Mouse (Mus musculus) limb, embryonic 10.5 days (tissue): ENCODE data around the gene Tspan5. TPM values are rescaled to one million over a fixed set of nuclear protein-coding genes. Genes with fewer than 3 reads are reported as not detected.

ENCODE experiments used
- DNase-seq: peaks from one replicate; pipeline ENCODE4 v3.0.0-alpha.2; 2017; ENCODE audit warnings: low spot score
- H3K27ac ChIP-seq: fragments of 300-500 bp; sonication (generic); 2 replicates; pipeline ENCODE4 v1.5.1; 2016; ENCODE audit warnings: mild to moderate bottlenecking
- H3K27me3 ChIP-seq: fragments of 300-500 bp; sonication (generic); 2 replicates; pipeline ENCODE4 v1.6.1; 2016; ENCODE audit warnings: low read depth, mild to moderate bottlenecking; ENCODE audit not compliant: poor library complexity, severe bottlenecking
- H3K36me3 ChIP-seq: fragments of 300-500 bp; sonication (generic); 2 replicates; pipeline ENCODE4 v1.6.1; 2016; ENCODE audit warnings: mild to moderate bottlenecking, moderate library complexity
- H3K4me1 ChIP-seq: fragments of 300-500 bp; sonication (generic); 2 replicates; pipeline ENCODE4 v1.6.1; 2016
- H3K4me3 ChIP-seq: fragments of 300-500 bp; sonication (generic); 2 replicates; pipeline ENCODE4 v1.5.1; 2016; ENCODE audit warnings: mild to moderate bottlenecking, moderate library complexity
- H3K9me3 ChIP-seq: fragments of 300-500 bp; sonication (generic); replicated peaks from 2 replicates; pipeline ENCODE4 v1.6.1; 2016; ENCODE audit warnings: mild to moderate bottlenecking
- WGBS: fragments of 180-500 bp; shearing (Covaris S2); methylation state at CpG from one replicate; pipeline ENCODE4 v1.1.7; 2016; 5-methylcytosine and 5-hydroxymethylcytosine counted together
- polyA plus RNA-seq: library from polyadenylated mRNA; unstranded; fragments of >200 nt; fragmentation: Nextera tagmentation; extraction: Ambion mirVana; gene quantifications from 2 replicates; pipeline ENCODE4 v1.2.1, GENCODE M21; 2016

Gene Tspan5
- polyA plus RNA-seq, 1 experiment from 2014 or later = 16.6 TPM

GRCm38 (mm10) chr3:138727571-138727970 is 14.4 kb upstream of the Tspan5 start:
- 86% methylated on average over 8 of the region's 8 CpGs for WGBS
- DNase-seq = no peak
- Histone ChIP-seq H3K36me3 (no peaks in the 10 kb centered on the region), H3K27me3 (no peaks in the 10 kb centered on the region), H3K4me1 (no peaks in the 10 kb centered on the region), H3K9me3 (no peaks in the 10 kb centered on the region), H3K4me3 (no peak overlapping the region), H3K27ac (no peak overlapping the region)

- Histone ChIP-seq H3K9me3 (no peaks in the 10 kb centered on the region), H3K27ac (no peak overlapping the region), H3K4me1 (no peaks in the 10 kb centered on the region), H3K27me3 (no peaks in the 10 kb centered on the region), H3K4me3 (no peak overlapping the region), H3K36me3 (no peaks in the 10 kb centered on the region)
- no peak for DNase-seq
- WGBS = 87% methylated on average over 3 of the region's 3 CpGs
Observed at GRCm38 (mm10) chr3:138728840-138729239, 13.2 kb upstream of the Tspan5 start.

- Histone ChIP-seq H3K9me3 (no peaks in the 10 kb centered on the region), H3K4me1 (no peaks in the 10 kb centered on the region), H3K36me3 (no peaks in the 10 kb centered on the region), H3K4me3 (no peak overlapping the region), H3K27ac (no peak overlapping the region), H3K27me3 (no peaks in the 10 kb centered on the region)
- DNase-seq = no peak
- WGBS = 73% methylated on average over 3 of the region's 3 CpGs
Observed at GRCm38 (mm10) chr3:138730812-138731211, 11.2 kb upstream of the Tspan5 start.

GRCm38 (mm10) chr3:138735760-138736159 is 6.2 kb upstream of the Tspan5 start:
- H3K4me3 ChIP-seq = no peak overlapping the region
- H3K27ac ChIP-seq = no peak overlapping the region
- no peaks in the 10 kb centered on the region for H3K9me3 ChIP-seq
- DNase-seq = no peak
- WGBS = 96% methylated on average over 5 of the region's 5 CpGs
- H3K4me1 ChIP-seq = no peaks in the 10 kb centered on the region
- peaks cover 12% of the 10 kb centered on the region for H3K27me3 ChIP-seq
- H3K36me3 ChIP-seq = no peaks in the 10 kb centered on the region

GRCm38 (mm10) chr3:138739150-138739700 is 2.8 kb upstream of the Tspan5 start:
- no peak for DNase-seq
- H3K27ac ChIP-seq = no peak overlapping the region
- H3K9me3 ChIP-seq = no peaks in the 10 kb centered on the region
- H3K27me3 ChIP-seq = peaks cover 20% of the 10 kb centered on the region
- no peaks in the 10 kb centered on the region for H3K36me3 ChIP-seq
- no peak overlapping the region for H3K4me3 ChIP-seq
- 91% methylated on average over 4 of the region's 4 CpGs for WGBS
- H3K4me1 ChIP-seq = peaks cover 18% of the 10 kb centered on the region

- Histone ChIP-seq H3K27me3 (peaks cover 20% of the 10 kb centered on the region), H3K4me3 (no peak overlapping the region), H3K36me3 (no peaks in the 10 kb centered on the region), H3K4me1 (peaks cover 28% of the 10 kb centered on the region), H3K27ac (no peak overlapping the region), H3K9me3 (no peaks in the 10 kb centered on the region)
- 80% methylated on average over 3 of the region's 3 CpGs for WGBS
- no peak for DNase-seq
Observed at GRCm38 (mm10) chr3:138740291-138740690, 1.7 kb upstream of the Tspan5 start.

GRCm38 (mm10) chr3:138740843-138741540 is 1.0 kb upstream of the Tspan5 start:
- H3K27me3 ChIP-seq = peaks cover 20% of the 10 kb centered on the region
- H3K4me3 ChIP-seq = peak overlapping the region; percentile 88
- peaks cover 28% of the 10 kb centered on the region for H3K4me1 ChIP-seq
- no peaks in the 10 kb centered on the region for H3K9me3 ChIP-seq
- H3K27ac ChIP-seq = no peak overlapping the region
- no peak for DNase-seq
- WGBS = 70% methylated on average over 8 of the region's 8 CpGs
- H3K36me3 ChIP-seq = no peaks in the 10 kb centered on the region

GRCm38 (mm10) chr3:138742566-138742930 is 553 bp downstream of the Tspan5 start:
- Histone ChIP-seq H3K9me3 (no peaks in the 10 kb centered on the region), H3K36me3 (no peaks in the 10 kb centered on the region), H3K4me3 (peak overlapping the region; percentile 88), H3K27me3 (peaks cover 17% of the 10 kb centered on the region), H3K27ac (peak overlapping the region; percentile 93), H3K4me1 (peaks cover 28% of the 10 kb centered on the region)
- DNase-seq = peak; percentile 64
- WGBS = under 1% methylated on average over 23 of the region's 23 CpGs

GRCm38 (mm10) chr3:138743061-138743671 is 1.2 kb downstream of the Tspan5 start:
- peak overlapping the region; percentile 88 for H3K4me3 ChIP-seq
- WGBS = under 1% methylated on average over 33 of the region's 33 CpGs

GRCm38 (mm10) chr3:138744030-138744774 is 2.2 kb downstream of the Tspan5 start:
- Histone ChIP-seq H3K9me3 (no peaks in the 10 kb centered on the region), H3K4me3 (peak overlapping the region; percentile 88), H3K4me1 (peaks cover 28% of the 10 kb centered on the region), H3K27me3 (peaks cover 17% of the 10 kb centered on the region), H3K27ac (peak overlapping the region; percentile 93; the same call in 1 of the 2 replicates), H3K36me3 (no peaks in the 10 kb centered on the region)
- DNase-seq = no peak
- WGBS = 34% methylated on average over 8 of the region's 8 CpGs

More at GRCm38 (mm10) chr3:138743061-138743671, 1.2 kb downstream of the Tspan5 start:
- H3K36me3 ChIP-seq = no peaks in the 10 kb centered on the region
- H3K9me3 ChIP-seq = no peaks in the 10 kb centered on the region
- H3K27me3 ChIP-seq = peaks cover 17% of the 10 kb centered on the region
- peak overlapping the region; percentile 93 for H3K27ac ChIP-seq
- H3K4me1 ChIP-seq = peaks cover 28% of the 10 kb centered on the region
- peak; percentile 83 for DNase-seq

- H3K27ac ChIP-seq = no peak overlapping the region
- WGBS = 91% methylated on average over 11 of the region's 11 CpGs
- no peaks in the 10 kb centered on the region for H3K36me3 ChIP-seq
- DNase-seq = no peak
- H3K4me1 ChIP-seq = peaks cover 28% of the 10 kb centered on the region
- H3K9me3 ChIP-seq = no peaks in the 10 kb centered on the region
- H3K27me3 ChIP-seq = peaks cover 14% of the 10 kb centered on the region
- H3K4me3 ChIP-seq = no peak overlapping the region
Observed at GRCm38 (mm10) chr3:138745091-138745490, 3.1 kb downstream of the Tspan5 start.

- Histone ChIP-seq H3K9me3 (no peaks in the 10 kb centered on the region), H3K4me3 (no peak overlapping the region), H3K4me1 (peaks cover 28% of the 10 kb centered on the region), H3K27ac (no peak overlapping the region), H3K27me3 (peaks cover 9% of the 10 kb centered on the region), H3K36me3 (no peaks in the 10 kb centered on the region)
- WGBS = 79% methylated on average over 4 of the region's 4 CpGs
- DNase-seq = no peak
Observed at GRCm38 (mm10) chr3:138745596-138745995, 3.6 kb downstream of the Tspan5 start.

GRCm38 (mm10) chr3:138746556-138746955 is 4.6 kb downstream of the Tspan5 start:
- no peak overlapping the region for H3K27ac ChIP-seq
- WGBS = 90% methylated on average over 8 of the region's 8 CpGs
- no peak overlapping the region for H3K4me3 ChIP-seq
- H3K4me1 ChIP-seq = peaks cover 25% of the 10 kb centered on the region
- H3K9me3 ChIP-seq = no peaks in the 10 kb centered on the region
- DNase-seq = no peak
- no peaks in the 10 kb centered on the region; the same call in 1 of the 2 replicates for H3K27me3 ChIP-seq
- H3K36me3 ChIP-seq = no peaks in the 10 kb centered on the region
